Mouse (Mus musculus): ENCODE measurements around the gene Klf7. TPM values are rescaled to one million over a fixed set of nuclear protein-coding genes. Genes with fewer than 3 reads are reported as not detected.

The Klf7 gene
- polyA plus RNA-seq, 1 experiment from 2014 or later = 11.9 TPM

GRCm38 (mm10) chr1:63992506-63992905 lies 129.6 kb downstream of the Klf7 start:
- ATAC-seq = no peak
- Histone ChIP-seq H3K27ac (ENCODE audit: low read depth, low read length) (no peak overlapping the region), H3K4me2 (replicated peaks; ENCODE audit: low read depth) (no peak overlapping the region), H3K36me3 (ENCODE audit: control insufficient read depth, insufficient read depth) (no peaks in the 10 kb centered on the region), H3K9me3 (ENCODE audit: control insufficient read depth) (no peaks in the 10 kb centered on the region), H3K27me3 (replicated peaks; ENCODE audit: control insufficient read depth, insufficient read depth, low read length) (no peaks in the 10 kb centered on the region), H3K9ac (ENCODE audit: low read depth, low read length) (no peak overlapping the region), H3K4me1 (replicated peaks; ENCODE audit: control insufficient read depth, insufficient read depth, low read length) (no peaks in the 10 kb centered on the region; the same call in 1 of the 2 replicates), H3K4me3 (ENCODE audit: low read depth, low read length) (no peak overlapping the region)
- no peak for TF ChIP-seq CTCF (IDR thresholded peaks at IDR 0.05; ENCODE audit: low read depth)
- 62% methylated on average over 5 of the region's 5 CpGs for WGBS

- H3K4me2 ChIP-seq (replicated peaks; ENCODE audit: low read depth) = no peak overlapping the region
- no peaks in the 10 kb centered on the region for H3K27me3 ChIP-seq (replicated peaks; ENCODE audit: control insufficient read depth, insufficient read depth, low read length)
- no peak for TF ChIP-seq CTCF (IDR thresholded peaks at IDR 0.05; ENCODE audit: low read depth)
- H3K9ac ChIP-seq (ENCODE audit: low read depth, low read length) = no peak overlapping the region
- H3K27ac ChIP-seq (ENCODE audit: low read depth, low read length) = no peak overlapping the region
- ATAC-seq = no peak
- H3K36me3 ChIP-seq (ENCODE audit: control insufficient read depth, insufficient read depth) = no peaks in the 10 kb centered on the region
- WGBS = 95% methylated on average over 6 of the region's 6 CpGs
- no peak overlapping the region for H3K4me3 ChIP-seq (ENCODE audit: low read depth, low read length)
- H3K9me3 ChIP-seq (ENCODE audit: control insufficient read depth) = no peaks in the 10 kb centered on the region
- no peaks in the 10 kb centered on the region; the same call in 1 of the 2 replicates for H3K4me1 ChIP-seq (replicated peaks; ENCODE audit: control insufficient read depth, insufficient read depth, low read length)
Measured at GRCm38 (mm10) chr1:63990416-63990815, 131.7 kb downstream of the Klf7 start.

GRCm38 (mm10) chr1:63980733-63981132 lies 141.3 kb downstream of the Klf7 start:
- no peak for ATAC-seq
- Histone ChIP-seq H3K9ac (ENCODE audit: low read depth, low read length) (no peak overlapping the region), H3K9me3 (ENCODE audit: control insufficient read depth) (no peaks in the 10 kb centered on the region), H3K4me1 (replicated peaks; ENCODE audit: control insufficient read depth, insufficient read depth, low read length) (no peaks in the 10 kb centered on the region), H3K4me2 (replicated peaks; ENCODE audit: low read depth) (no peak overlapping the region), H3K27ac (ENCODE audit: low read depth, low read length) (no peak overlapping the region), H3K4me3 (ENCODE audit: low read depth, low read length) (no peak overlapping the region), H3K27me3 (replicated peaks; ENCODE audit: control insufficient read depth, insufficient read depth, low read length) (no peaks in the 10 kb centered on the region), H3K36me3 (ENCODE audit: control insufficient read depth, insufficient read depth) (no peaks in the 10 kb centered on the region)
- no peak for TF ChIP-seq CTCF (IDR thresholded peaks at IDR 0.05; ENCODE audit: low read depth)
- WGBS = 41% methylated on average over 2 of the region's 2 CpGs

Small RNA genes lying within 50 kb of the gene (microRNA-seq; reads per million reads assigned to microRNA genes)
- gene Mir6899 = not detected

Measured in intestine, postnatal 0 days (tissue).